Mouse (Mus musculus) forelimb bud, embryonic 11.5 days (tissue): ENCODE data around the gene Try10.
"Not testable (repeated sequence)": the region's sequence is repeated elsewhere in the genome, so short reads cannot be mapped to it uniquely, and the experiment has no call there.

Source experiments
- DNase-seq: peaks from one replicate; pipeline ENCODE4 v3.0.0-alpha.2; 2012; ENCODE audit warnings: low read depth, low spot score

Try10 gene

DNA sequence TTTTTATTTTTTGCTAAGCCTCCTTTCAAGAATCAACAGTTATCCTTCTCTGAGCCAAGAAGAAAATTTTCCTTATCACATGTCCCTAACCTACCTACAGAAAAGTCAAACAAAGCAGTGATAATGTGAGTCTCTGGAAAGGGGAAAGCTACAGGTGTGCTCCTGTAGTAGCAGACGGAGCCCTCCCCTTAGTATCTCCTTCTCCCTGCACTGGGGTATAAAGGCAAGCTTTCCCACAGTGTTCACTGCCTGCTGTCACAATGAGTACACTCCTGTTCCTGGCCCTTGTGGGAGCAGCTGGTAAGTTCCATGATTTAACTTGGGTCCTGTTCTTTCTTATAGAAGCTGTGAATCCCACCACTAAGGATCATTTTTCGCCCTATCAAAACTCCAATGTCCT is at the start of gene Try10:
Gene Try10, plus strand, starts transcription at position 174 of the 400 bp plus-strand sequence.
- DNase-seq, result no peak

GRCm38 (mm10) chr6:41316741-41317140 is 37.2 kb upstream of the Try10 start, which contains the start of gene Try5:
Gene Try5 (minus strand): TSS chr6:41316841.
- not testable (repeated sequence) for DNase-seq

GRCm38 (mm10) chr6:41373772-41374171 is 19.9 kb downstream of the Try10 start:
- not testable (repeated sequence) for DNase-seq

- not testable (repeated sequence) for DNase-seq
Measured at GRCm38 (mm10) chr6:41377578-41377977, 23.7 kb downstream of the Try10 start, which contains the start of gene Prss3. Gene Prss3 (minus strand): TSS chr6:41377678.

DNA sequence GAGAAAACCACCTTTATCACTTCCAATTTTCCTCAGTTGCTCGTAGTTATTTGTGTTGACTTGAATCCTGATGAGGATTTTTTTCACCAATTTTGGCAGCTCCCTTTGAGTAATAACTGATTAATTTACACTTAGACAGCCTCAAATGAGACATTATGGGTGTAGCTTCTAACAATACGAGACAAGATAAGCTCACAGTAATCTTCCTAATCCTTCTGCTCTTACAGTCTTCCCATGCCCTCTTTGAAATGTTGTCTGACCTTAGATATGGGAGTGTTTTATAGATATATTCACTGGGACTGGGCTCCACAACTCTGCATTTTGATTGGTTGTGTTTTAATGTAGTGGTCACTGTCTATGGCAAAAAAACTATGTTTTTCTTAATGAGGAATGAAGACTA is 32.9 kb downstream of the Try10 start:
- DNase-seq, result no peak

- not testable (repeated sequence) for DNase-seq
Measured at GRCm38 (mm10) chr6:41391640-41392039, 37.7 kb downstream of the Try10 start.

GRCm38 (mm10) chr6:41392056-41392455 is 38.2 kb downstream of the Try10 start, which contains the start of gene Gm5771:
Gene Gm5771 (plus strand): TSS chr6:41392356.
- DNase-seq, result not testable (repeated sequence)
